Mouse (Mus musculus): Measurements from ENCODE around the gene Tas1r3. TPM values are rescaled to one million over a fixed set of nuclear protein-coding genes. Genes with fewer than 3 reads are reported as not detected.
A peak's percentile ranks its signal among the peaks of the same experiment; 100 is the strongest.

Tas1r3 gene
- total and polyA plus RNA-seq, 3 experiments, result 0.62 to 54.9 (median 1.1) TPM

DNA sequence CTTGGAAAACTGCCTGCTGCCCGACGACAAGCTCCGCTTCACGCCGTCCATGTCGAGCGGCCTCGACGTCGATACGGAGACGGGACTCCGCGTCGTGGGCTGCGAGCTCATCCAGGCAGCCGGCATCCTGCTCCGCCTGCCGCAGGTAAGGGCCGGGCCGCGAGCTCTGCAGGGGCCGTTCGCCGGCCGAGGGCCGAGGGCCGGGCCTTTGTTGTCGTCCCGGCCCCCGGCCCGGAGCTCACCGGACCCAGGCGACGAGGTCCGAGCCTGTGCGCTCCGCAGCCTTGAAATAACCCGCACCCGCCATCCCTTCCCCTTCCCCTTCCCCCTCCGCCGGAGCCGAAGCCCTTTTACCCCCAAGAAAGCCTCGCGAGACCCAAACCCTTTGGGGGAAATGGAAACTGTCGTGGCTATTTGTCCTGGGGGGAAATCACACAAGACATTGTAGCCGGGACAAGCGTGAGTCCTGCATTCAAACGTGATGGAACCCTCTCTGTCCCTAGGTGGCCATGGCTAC is 50.4 kb downstream of the Tas1r3 start:
- Histone ChIP-seq H3K9me3 (replicated peaks; ENCODE audit: insufficient read depth, low read length) (no peaks in the 10 kb centered on the region), H3K9ac (ENCODE audit: control insufficient read depth, low read depth, low read length, poor library complexity, severe bottlenecking) (peak overlapping the region; percentile 97), H3K4me1 (ENCODE audit: control insufficient read depth in 1 of 2, insufficient read depth in 2 of 2, low read length in 2 of 2) (peaks cover 6 to 20% of the 10 kb centered on the region in 2 experiments), H3K27ac (ENCODE audit: control insufficient read depth, low read depth, low read length) (peak overlapping the region; percentile 79), H3K36me3 (ENCODE audit: control insufficient read depth in 1 of 2, insufficient read depth in 2 of 2, low read length in 2 of 2) (peaks cover 26 to 34% of the 10 kb centered on the region in 2 experiments), H3K27me3 (ENCODE audit: control insufficient read depth in 1 of 2, insufficient read depth in 2 of 2, low read length in 2 of 2) (no peaks in the 10 kb centered on the region), H3K79me2 (ENCODE audit: control insufficient read depth, insufficient read depth, low read length, poor library complexity) (peaks cover 42% of the 10 kb centered on the region), H3K4me3 (ENCODE audit: control insufficient read depth in 1 of 2, insufficient read depth in 1 of 2, low read depth in 2 of 2, low read length in 2 of 2) (peak overlapping the region; percentile 76 to 92)
- peak; percentile 65 for DNase-seq (ENCODE audit: low read depth, low spot score)
- TF ChIP-seq MAFK (IDR thresholded peaks at IDR 0.05; ENCODE audit: borderline replicate concordance, low read depth, low read length) (no peak), MAX (IDR thresholded peaks at IDR 0.05; ENCODE audit: low read length) (no peak), HCFC1 (IDR thresholded peaks at IDR 0.05; ENCODE audit: low read depth, low read length) (no peak), ZNF384 (IDR thresholded peaks at IDR 0.05; ENCODE audit: low read depth, low read length) (no peak), JUND (IDR thresholded peaks at IDR 0.05; ENCODE audit: low read depth, low read length) (no peak), USF1 (IDR thresholded peaks at IDR 0.05; ENCODE audit: low read depth, low read length) (no peak), GATA1 (IDR thresholded peaks at IDR 0.05; ENCODE audit: low read depth, low read length) (no peak), POLR2A (IDR thresholded peaks at IDR 0.05; ENCODE audit: control insufficient read depth in 1 of 2, insufficient read depth in 1 of 2, low read depth in 1 of 2, low read length in 2 of 2, poor library complexity in 1 of 2) (no peak), MAZ (IDR thresholded peaks at IDR 0.05; ENCODE audit: low read depth, low read length) (no peak), NELFE (IDR thresholded peaks at IDR 0.05; ENCODE audit: low read depth, low read length) (0 out of 2 replicates have a peak, but pooled peaks have one; percentile 1), ZKSCAN1 (IDR thresholded peaks at IDR 0.05; ENCODE audit: low read depth, low read length) (no peak), TCF12 (IDR thresholded peaks at IDR 0.05; ENCODE audit: low read depth, low read length) (no peak), RCOR1 (IDR thresholded peaks at IDR 0.05; ENCODE audit: low read depth, low read length) (no peak), TBP (IDR thresholded peaks at IDR 0.05; ENCODE audit: low read depth, low read length) (no peak), USF2 (IDR thresholded peaks at IDR 0.05; ENCODE audit: borderline replicate concordance in 1 of 2, insufficient read depth in 1 of 2, low read depth in 1 of 2, low read length in 2 of 2) (no peak), CHD2 (IDR thresholded peaks at IDR 0.05; ENCODE audit: low read length) (peak; percentile 75), SIN3A (IDR thresholded peaks at IDR 0.05; ENCODE audit: low read length) (0 out of 2 replicates have a peak, but pooled peaks have one; percentile 10), SMC3 (IDR thresholded peaks at IDR 0.05; ENCODE audit: low read depth, low read length) (no peak), NRF1 (IDR thresholded peaks at IDR 0.05; ENCODE audit: insufficient read depth, low read depth, low read length, poor library complexity, severe bottlenecking) (no peak), CHD1 (IDR thresholded peaks at IDR 0.05; ENCODE audit: low read depth, low read length) (peak; percentile 94; the same call in 1 of the 2 replicates), CTCF (IDR thresholded peaks at IDR 0.05 in 2 of 3, conservative IDR thresholded peaks at IDR 0.05 in 1 of 3; ENCODE audit: control insufficient read depth in 1 of 3, insufficient read depth in 1 of 3, low read depth in 2 of 3, low read length in 3 of 3, poor library complexity in 1 of 3, severe bottlenecking in 1 of 3) (no peak), ZMIZ1 (IDR thresholded peaks at IDR 0.05; ENCODE audit: low read depth, low read length) (0 out of 2 replicates have a peak, but pooled peaks have one; percentile 11), POLR2AphosphoS5 (IDR thresholded peaks at IDR 0.05; ENCODE audit: borderline replicate concordance, low read depth, low read length) (no peak), MXI1 (IDR thresholded peaks at IDR 0.05; ENCODE audit: low read depth, low read length) (no peak), BHLHE40 (IDR thresholded peaks at IDR 0.05; ENCODE audit: borderline replicate concordance, low read depth, low read length) (no peak), RAD21 (IDR thresholded peaks at IDR 0.05; ENCODE audit: low read depth, low read length) (no peak), MEF2A (IDR thresholded peaks at IDR 0.05; ENCODE audit: extremely low read depth, insufficient replicate concordance, low read depth, low read length, poor library complexity, severe bottlenecking) (no peak), EP300 (IDR thresholded peaks at IDR 0.05; ENCODE audit: low read depth in 1 of 2, low read length in 2 of 2) (no peak)

Data from MEL (cell line).